ENCODE assay signal across 13 mouse cellular contexts in genomic region chr8:47114133-47114796, GRCm38 (mm10).
DNase-seq lines count a peak whose midpoint lies in the region; ATAC-seq lines count a peak whose summit lies in the region.
"Had no signal": no experiment of that assay in that cellular context is flagged by ENCODE, and none has a peak within 500 bp of the region (broad histone marks: within the 10 kb centered on the region; RNA-seq: fewer than 3 reads in every experiment).

No protein-coding gene starts in this region.

- H3K27me3 ChIP-seq in heart, embryonic 11.5 days (ENCODE audit: control insufficient read depth, insufficient read depth, low read length) = no peaks in the 10 kb centered on the region

- DNase-seq in adrenal gland, adult 2 months = peak; percentile 27
- no peak for DNase-seq in adrenal gland, adult 8-10 months
- DNase-seq in left cerebral cortex, adult 18-20 months (ENCODE audit: low spot score in 2 of 2) = peak; percentile 6 to 9
- DNase-seq in left cerebral cortex, postnatal 4 days = no peak
- DNase-seq in CD4-positive helper T cell, adult 2 months (ENCODE audit: low read depth, low spot score) = peak; percentile 7
- peak; percentile 2 for DNase-seq in induced T-regulatory cell, adult 2 months (ENCODE audit: low read depth)
- no peak for DNase-seq in spleen, adult 12 weeks (ENCODE audit: low spot score)
- DNase-seq: cerebellum, postnatal 36 days; liver, postnatal 0 days had no signal

- no peak overlapping the region for H3K9ac ChIP-seq in heart, embryonic 11.5 days (ENCODE audit: low read depth, low read length)
- H3K9ac ChIP-seq: liver, postnatal 0 days had no signal

- H3K36me3 ChIP-seq in heart, embryonic 11.5 days (ENCODE audit: control insufficient read depth, insufficient read depth, low read length) = no peaks in the 10 kb centered on the region

- WGBS in heart, embryonic 11.5 days (ENCODE audit: insufficient replicate concordance) = 79% methylated on average over 17 of the region's 17 CpGs

- no peak overlapping the region for H3K27ac ChIP-seq in heart, embryonic 11.5 days (ENCODE audit: low read depth, low read length)
- H3K27ac ChIP-seq: layer of hippocampus, adult 2 months had no signal

- H3K9me3 ChIP-seq in heart, embryonic 11.5 days (replicated peaks; ENCODE audit: control insufficient read depth, low read length) = no peaks in the 10 kb centered on the region

- intact Hi-C loops in left cerebral cortex, postnatal 4 days (cut with DNase I) = no loop called here

- H3K4me2 ChIP-seq in heart, embryonic 11.5 days = no peak overlapping the region

- ATAC-seq in heart, embryonic 11.5 days (replicated peaks; ENCODE audit: insufficient number of reproducible peaks, low FRiP score, low TSS enrichment) = no peak
- ATAC-seq: liver, postnatal 0 days had no signal

- no peaks in the 10 kb centered on the region for H3K4me1 ChIP-seq in heart, embryonic 11.5 days (ENCODE audit: control insufficient read depth, insufficient read depth, low read length)

- H3K4me3 ChIP-seq in heart, embryonic 11.5 days (ENCODE audit: low read depth, low read length) = no peak overlapping the region
- H3K4me3 ChIP-seq: erythroblast, embryonic 14.5 days; layer of hippocampus, adult 2 months; myocyte had no signal

Comparison
In these comparisons a context has a peak if more than half of its experiments do, and no peak if none do; other contexts are left out.
1. DNase-seq: peak in adrenal gland, adult 2 months (single experiment), left cerebral cortex, adult 18-20 months (2 of 2), CD4-positive helper T cell, adult 2 months (single experiment) and induced T-regulatory cell, adult 2 months (single experiment); none in adrenal gland, adult 8-10 months (single experiment), left cerebral cortex, postnatal 4 days (single experiment) and spleen, adult 12 weeks (single experiment).